Mouse (Mus musculus) stomach, embryonic 16.5 days (tissue): Measurements from ENCODE around the gene Cnpy3. TPM values are rescaled to one million over a fixed set of nuclear protein-coding genes. Genes with fewer than 3 reads are reported as not detected.

Experiments
- ATAC-seq: fragments of 200-750 bp; cut with Nextera tagmentation; 2 replicates; pipeline ENCODE4 v1.8.0; 2017; ENCODE audit warnings: moderate number of reproducible peaks, moderate TSS enrichment; ENCODE audit not compliant: insufficient read depth, low FRiP score
- H3K27ac ChIP-seq: fragments of 300-500 bp; sonication (generic); 2 replicates; pipeline ENCODE4 v1.5.1; 2014; ENCODE audit warnings: low read length
- H3K27me3 ChIP-seq: fragments of 300-500 bp; sonication (generic); 2 replicates; pipeline ENCODE4 v1.6.1; 2014; ENCODE audit warnings: low read length, control low read depth, mixed read lengths; ENCODE audit not compliant: control insufficient read depth, insufficient read depth
- H3K36me3 ChIP-seq: fragments of 300-500 bp; sonication (generic); 2 replicates; pipeline ENCODE4 v1.6.1; 2014; ENCODE audit warnings: low read length; ENCODE audit not compliant: control insufficient read depth, insufficient read depth
- H3K4me1 ChIP-seq: fragments of 300-500 bp; sonication (generic); 2 replicates; pipeline ENCODE4 v1.6.1; 2014; ENCODE audit warnings: low read length, control low read depth, mixed read lengths; ENCODE audit not compliant: control insufficient read depth, insufficient read depth
- H3K4me2 ChIP-seq: fragments of 300-500 bp; sonication (generic); 2 replicates; pipeline ENCODE4 v1.6.1; 2014; ENCODE audit warnings: low read depth, low read length, mixed read lengths
- H3K4me3 ChIP-seq: fragments of 300-500 bp; sonication (generic); replicated peaks from 2 replicates; pipeline ENCODE4 v1.5.1; 2014; ENCODE audit warnings: mild to moderate bottlenecking, low read length
- H3K9ac ChIP-seq: fragments of 300-500 bp; sonication (generic); 2 replicates; pipeline ENCODE4 v1.6.1; 2014; ENCODE audit warnings: low read length
- H3K9me3 ChIP-seq: fragments of 300-500 bp; sonication (generic); replicated peaks from 2 replicates; pipeline ENCODE4 v1.6.1; 2016; ENCODE audit warnings: low read length, control low read depth; ENCODE audit not compliant: control insufficient read depth
- WGBS: fragments of 180-500 bp; shearing (Covaris S2); extraction: QIAGEN DNeasy Blood & Tissue Kit; methylation state at CpG from one replicate; pipeline ENCODE4 v1.1.7; 2014; 5-methylcytosine and 5-hydroxymethylcytosine counted together
- polyA plus RNA-seq: library from polyadenylated mRNA; unstranded; fragments of >200 nt; fragmentation: Nextera tagmentation; extraction: Ambion mirVana; gene quantifications from 2 replicates; pipeline ENCODE4 v1.2.1, GENCODE M21; 2015

Gene Cnpy3
- polyA plus RNA-seq, 1 experiment from 2014 or later, result 70.7 TPM

- H3K27me3 ChIP-seq, result no peaks in the 10 kb centered on the region
- H3K27ac ChIP-seq, result no peak overlapping the region
- ATAC-seq, result no peak
- H3K9me3 ChIP-seq, result no peaks in the 10 kb centered on the region
- H3K36me3 ChIP-seq, result 0 out of 2 replicates have a peak, but pooled peaks cover 8% of the 10 kb centered on the region
- WGBS, result 92% methylated on average over 11 of the region's 11 CpGs
- H3K9ac ChIP-seq, result no peak overlapping the region
- H3K4me1 ChIP-seq, result peaks cover 8% of the 10 kb centered on the region
- no peak overlapping the region for H3K4me2 ChIP-seq
- H3K4me3 ChIP-seq, result no peak overlapping the region
Measured at GRCm38 (mm10) chr17:46714756-46715481, 37.1 kb downstream of the Cnpy3 start.

- Histone ChIP-seq H3K9me3 (no peaks in the 10 kb centered on the region), H3K27me3 (no peaks in the 10 kb centered on the region), H3K27ac (no peak overlapping the region), H3K4me2 (no peak overlapping the region), H3K4me3 (no peak overlapping the region), H3K9ac (no peak overlapping the region), H3K36me3 (0 out of 2 replicates have a peak, but pooled peaks cover 8% of the 10 kb centered on the region), H3K4me1 (peaks cover 8% of the 10 kb centered on the region)
- ATAC-seq, result no peak
- WGBS, result 85% methylated on average over 9 of the region's 9 CpGs
Measured at GRCm38 (mm10) chr17:46713849-46714248, 38.2 kb downstream of the Cnpy3 start.

- Histone ChIP-seq H3K27ac (no peak overlapping the region), H3K4me2 (peak overlapping the region; percentile 98), H3K9me3 (no peaks in the 10 kb centered on the region), H3K36me3 (0 out of 2 replicates have a peak, but pooled peaks cover 8% of the 10 kb centered on the region), H3K4me1 (peaks cover 8% of the 10 kb centered on the region), H3K27me3 (no peaks in the 10 kb centered on the region), H3K9ac (peak overlapping the region; percentile 95), H3K4me3 (peak overlapping the region; percentile 94)
- no peak for ATAC-seq
- whole genome bisulfite sequencing, result 56% methylated on average over 7 of the region's 7 CpGs
Measured at GRCm38 (mm10) chr17:46712442-46712841, 39.6 kb downstream of the Cnpy3 start.

- H3K4me3 ChIP-seq, result peak overlapping the region; percentile 94
- peak overlapping the region; percentile 95 for H3K9ac ChIP-seq
- H3K9me3 ChIP-seq, result no peaks in the 10 kb centered on the region
- peak overlapping the region; percentile 72; the same call in 1 of the 2 replicates for H3K27ac ChIP-seq
- peaks cover 8% of the 10 kb centered on the region for H3K4me1 ChIP-seq
- H3K36me3 ChIP-seq, result 0 out of 2 replicates have a peak, but pooled peaks cover 8% of the 10 kb centered on the region
- H3K27me3 ChIP-seq, result no peaks in the 10 kb centered on the region
- under 1% methylated on average over 76 of the region's 76 CpGs for WGBS
- peak; percentile 61; the same call in 1 of the 2 replicates for ATAC-seq
- H3K4me2 ChIP-seq, result peak overlapping the region; percentile 98
Measured at GRCm38 (mm10) chr17:46711612-46712271, 40.3 kb downstream of the Cnpy3 start.

- Histone ChIP-seq H3K36me3 (0 out of 2 replicates have a peak, but pooled peaks cover 8% of the 10 kb centered on the region), H3K9ac (peak within 1 kb of the TSS; percentile 95), H3K4me1 (peaks cover 8% of the 10 kb centered on the region), H3K4me2 (peak within 1 kb of the TSS; percentile 98), H3K9me3 (no peaks in the 10 kb centered on the region), H3K27ac (peak within 1 kb of the TSS; percentile 72; the same call in 1 of the 2 replicates), H3K27me3 (no peaks in the 10 kb centered on the region), H3K4me3 (peak within 1 kb of the TSS; percentile 94)
- WGBS, result 6% methylated on average over 36 of the region's 36 CpGs
- peak; percentile 88 for ATAC-seq
Measured at GRCm38 (mm10) chr17:46710959-46711597, 40.9 kb downstream of the Cnpy3 start, which contains the start of gene Pex6. Pex6 (plus strand) TSS chr17:46711463.

- no peak overlapping the region for H3K4me3 ChIP-seq
- H3K9me3 ChIP-seq, result no peaks in the 10 kb centered on the region
- no peaks in the 10 kb centered on the region for H3K27me3 ChIP-seq
- no peak for ATAC-seq
- H3K36me3 ChIP-seq, result no peaks in the 10 kb centered on the region
- 90% methylated on average over 14 of the region's 14 CpGs for WGBS
- no peak overlapping the region for H3K4me2 ChIP-seq
- H3K27ac ChIP-seq, result no peak overlapping the region
- no peak overlapping the region for H3K9ac ChIP-seq
- peaks cover 29% of the 10 kb centered on the region for H3K4me1 ChIP-seq
Measured at GRCm38 (mm10) chr17:46706375-46707089, 45.5 kb downstream of the Cnpy3 start.

- WGBS, result under 1% methylated on average over 48 of the region's 48 CpGs
- Histone ChIP-seq H3K27me3 (no peaks in the 10 kb centered on the region), H3K4me3 (peak within 1 kb of the TSS; percentile 86), H3K9me3 (no peaks in the 10 kb centered on the region), H3K9ac (peak within 1 kb of the TSS; percentile 90), H3K4me1 (peaks cover 37% of the 10 kb centered on the region), H3K36me3 (no peaks in the 10 kb centered on the region), H3K27ac (peak within 1 kb of the TSS; percentile 96), H3K4me2 (peak within 1 kb of the TSS; percentile 95)
- ATAC-seq, result peak; percentile 95
Measured at GRCm38 (mm10) chr17:46704887-46705835, 46.9 kb downstream of the Cnpy3 start, which contains the start of gene Ppp2r5d. Ppp2r5d (minus strand) TSS chr17:46705111.
